Mouse (Mus musculus): Measurements from ENCODE around the gene Fbxo44. TPM values are rescaled to one million over a fixed set of nuclear protein-coding genes. Genes with fewer than 3 reads are reported as not detected.
"Not testable (repeated sequence)": the region's sequence is repeated elsewhere in the genome, so short reads cannot be mapped to it uniquely, and the experiment has no call there.

Gene Fbxo44
- polyA plus RNA-seq, 1 experiment from 2014 or later, result 9.3 TPM

- no peak overlapping the region for H3K4me3 ChIP-seq (ENCODE audit: low read depth, low read length)
- no peak overlapping the region for H3K27ac ChIP-seq (ENCODE audit: low read depth, low read length)
- no peak for TF ChIP-seq CTCF (IDR thresholded peaks at IDR 0.05; ENCODE audit: low read depth)
- no peaks in the 10 kb centered on the region for H3K9me3 ChIP-seq (ENCODE audit: control insufficient read depth)
- H3K4me2 ChIP-seq (replicated peaks; ENCODE audit: low read depth), result no peak overlapping the region
- no peaks in the 10 kb centered on the region for H3K36me3 ChIP-seq (ENCODE audit: control insufficient read depth, insufficient read depth)
- no peak overlapping the region for H3K9ac ChIP-seq (ENCODE audit: low read depth, low read length)
- H3K4me1 ChIP-seq (replicated peaks; ENCODE audit: control insufficient read depth, insufficient read depth, low read length), result no peaks in the 10 kb centered on the region
- H3K27me3 ChIP-seq (replicated peaks; ENCODE audit: control insufficient read depth, insufficient read depth, low read length), result peaks cover 46% of the 10 kb centered on the region
- 45% methylated on average over 1 of the region's 1 CpGs for WGBS
- no peak for ATAC-seq
Observed at GRCm38 (mm10) chr4:148128241-148128640, 32.0 kb downstream of the Fbxo44 start.

GRCm38 (mm10) chr4:148122694-148123066 is 37.6 kb downstream of the Fbxo44 start:
- no peaks in the 10 kb centered on the region for H3K4me1 ChIP-seq (replicated peaks; ENCODE audit: control insufficient read depth, insufficient read depth, low read length)
- ATAC-seq, result no peak
- H3K9me3 ChIP-seq (ENCODE audit: control insufficient read depth), result no peaks in the 10 kb centered on the region
- no peak overlapping the region for H3K4me3 ChIP-seq (ENCODE audit: low read depth, low read length)
- H3K4me2 ChIP-seq (replicated peaks; ENCODE audit: low read depth), result no peak overlapping the region
- WGBS, result 47% methylated on average over 3 of the region's 3 CpGs
- no peaks in the 10 kb centered on the region for H3K27me3 ChIP-seq (replicated peaks; ENCODE audit: control insufficient read depth, insufficient read depth, low read length)
- H3K36me3 ChIP-seq (ENCODE audit: control insufficient read depth, insufficient read depth), result no peaks in the 10 kb centered on the region
- H3K9ac ChIP-seq (ENCODE audit: low read depth, low read length), result no peak overlapping the region
- no peak for TF ChIP-seq CTCF (IDR thresholded peaks at IDR 0.05; ENCODE audit: low read depth)
- no peak overlapping the region for H3K27ac ChIP-seq (ENCODE audit: low read depth, low read length)

DNA sequence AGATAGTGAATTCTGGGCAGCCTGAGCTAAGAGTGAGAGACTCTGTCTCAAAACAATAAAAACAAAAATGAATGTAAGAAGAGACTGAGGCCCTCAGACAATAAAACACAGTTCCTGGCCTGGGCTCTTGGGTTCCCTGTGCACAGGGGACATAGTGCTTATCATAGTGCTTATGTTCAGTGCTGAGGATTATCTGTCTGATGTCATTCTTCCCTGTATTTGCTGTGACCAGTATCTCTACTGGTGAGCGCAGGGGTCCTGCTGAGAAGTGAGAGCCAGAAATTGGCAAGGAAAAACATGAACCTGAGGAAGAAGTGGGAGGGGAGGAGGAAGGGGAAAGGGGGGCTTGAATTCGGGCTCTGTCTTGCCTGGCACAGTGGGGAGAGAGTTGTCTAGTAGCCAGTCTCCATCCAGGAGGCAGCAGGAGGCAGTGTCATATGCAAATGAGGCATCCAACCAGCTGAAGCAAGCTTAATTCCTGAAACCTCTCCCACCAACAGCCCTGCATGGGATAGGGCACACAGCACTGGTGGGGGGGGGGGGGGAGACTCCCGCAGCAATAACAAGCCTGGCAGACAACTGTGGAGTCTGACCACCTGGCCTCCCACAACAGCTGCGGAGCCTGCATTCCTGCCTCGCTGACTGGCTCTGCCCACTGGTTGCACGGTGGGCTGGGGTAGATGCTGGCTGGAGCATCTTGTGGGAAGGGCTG is 38.1 kb downstream of the Fbxo44 start:
- ATAC-seq, result no peak
- no peaks in the 10 kb centered on the region for H3K36me3 ChIP-seq (ENCODE audit: control insufficient read depth, insufficient read depth)
- 26% methylated on average over 5 of the region's 6 CpGs for WGBS
- no peak for TF ChIP-seq CTCF (IDR thresholded peaks at IDR 0.05; ENCODE audit: low read depth)
- no peak overlapping the region for H3K4me3 ChIP-seq (ENCODE audit: low read depth, low read length)
- H3K4me1 ChIP-seq (replicated peaks; ENCODE audit: control insufficient read depth, insufficient read depth, low read length), result no peaks in the 10 kb centered on the region
- H3K9me3 ChIP-seq (ENCODE audit: control insufficient read depth), result no peaks in the 10 kb centered on the region
- H3K27ac ChIP-seq (ENCODE audit: low read depth, low read length), result no peak overlapping the region
- H3K9ac ChIP-seq (ENCODE audit: low read depth, low read length), result no peak overlapping the region
- H3K4me2 ChIP-seq (replicated peaks; ENCODE audit: low read depth), result no peak overlapping the region
- no peaks in the 10 kb centered on the region for H3K27me3 ChIP-seq (replicated peaks; ENCODE audit: control insufficient read depth, insufficient read depth, low read length)

DNA sequence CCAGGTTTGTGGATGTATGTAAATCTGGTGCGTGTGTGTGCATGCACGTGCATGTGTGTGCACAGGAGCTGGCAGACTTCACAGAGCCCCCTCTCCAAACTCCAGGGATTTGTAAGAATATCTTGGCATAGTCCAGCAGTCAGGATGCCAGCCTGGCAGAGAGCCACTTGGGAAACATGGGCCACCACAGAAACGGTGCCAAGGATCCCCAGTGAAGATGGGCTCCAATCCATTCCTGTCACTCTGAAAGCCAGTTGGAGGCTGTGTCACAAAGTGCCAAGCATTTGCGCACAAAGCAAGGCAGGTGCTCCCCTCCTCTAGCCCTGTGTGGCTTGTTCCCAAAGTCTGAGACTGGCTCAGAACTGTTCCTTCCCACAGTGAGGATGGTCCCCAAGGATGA is 38.9 kb downstream of the Fbxo44 start:
- Histone ChIP-seq H3K4me3 (ENCODE audit: low read depth, low read length) (no peak overlapping the region), H3K27ac (ENCODE audit: low read depth, low read length) (no peak overlapping the region), H3K4me1 (replicated peaks; ENCODE audit: control insufficient read depth, insufficient read depth, low read length) (no peaks in the 10 kb centered on the region), H3K4me2 (replicated peaks; ENCODE audit: low read depth) (no peak overlapping the region), H3K9ac (ENCODE audit: low read depth, low read length) (no peak overlapping the region), H3K9me3 (ENCODE audit: control insufficient read depth) (no peaks in the 10 kb centered on the region), H3K36me3 (ENCODE audit: control insufficient read depth, insufficient read depth) (no peaks in the 10 kb centered on the region), H3K27me3 (replicated peaks; ENCODE audit: control insufficient read depth, insufficient read depth, low read length) (no peaks in the 10 kb centered on the region)
- ATAC-seq, result no peak
- no peak for TF ChIP-seq CTCF (IDR thresholded peaks at IDR 0.05; ENCODE audit: low read depth)
- 78% methylated on average over 4 of the region's 4 CpGs for WGBS

DNA sequence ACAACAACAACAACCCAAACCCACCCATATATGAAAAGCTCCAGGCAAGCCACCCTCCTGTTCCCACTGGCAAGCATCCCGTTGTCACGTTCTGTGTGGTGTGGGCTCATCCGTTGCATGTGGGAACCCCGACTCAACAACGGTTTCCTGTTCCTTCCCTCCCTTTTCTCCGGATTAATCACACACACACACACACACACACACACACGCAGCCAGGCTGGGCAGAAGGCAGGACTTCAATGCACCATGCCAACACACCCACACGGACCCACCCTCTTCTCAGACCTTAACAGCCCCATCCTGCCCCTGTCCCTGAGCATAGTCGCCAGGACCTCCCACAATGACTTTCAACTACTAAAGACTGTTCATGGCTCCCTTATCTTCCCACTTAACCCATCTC is 39.7 kb downstream of the Fbxo44 start:
- no peaks in the 10 kb centered on the region for H3K27me3 ChIP-seq (replicated peaks; ENCODE audit: control insufficient read depth, insufficient read depth, low read length)
- H3K27ac ChIP-seq (ENCODE audit: low read depth, low read length), result no peak overlapping the region
- no peaks in the 10 kb centered on the region for H3K4me1 ChIP-seq (replicated peaks; ENCODE audit: control insufficient read depth, insufficient read depth, low read length)
- no peak for ATAC-seq
- no peak overlapping the region for H3K9ac ChIP-seq (ENCODE audit: low read depth, low read length)
- WGBS, result 77% methylated on average over 9 of the region's 9 CpGs
- no peaks in the 10 kb centered on the region for H3K9me3 ChIP-seq (ENCODE audit: control insufficient read depth)
- no peaks in the 10 kb centered on the region for H3K36me3 ChIP-seq (ENCODE audit: control insufficient read depth, insufficient read depth)
- no peak overlapping the region for H3K4me3 ChIP-seq (ENCODE audit: low read depth, low read length)
- TF ChIP-seq CTCF (IDR thresholded peaks at IDR 0.05; ENCODE audit: low read depth), result no peak
- no peak overlapping the region for H3K4me2 ChIP-seq (replicated peaks; ENCODE audit: low read depth)

GRCm38 (mm10) chr4:148119578-148119977 is 40.7 kb downstream of the Fbxo44 start:
- H3K9ac ChIP-seq (ENCODE audit: low read depth, low read length); H3K4me3 ChIP-seq (ENCODE audit: low read depth, low read length); ATAC-seq; H3K27ac ChIP-seq (ENCODE audit: low read depth, low read length); H3K27me3 ChIP-seq (replicated peaks; ENCODE audit: control insufficient read depth, insufficient read depth, low read length); H3K36me3 ChIP-seq (ENCODE audit: control insufficient read depth, insufficient read depth); H3K4me2 ChIP-seq (replicated peaks; ENCODE audit: low read depth); H3K9me3 ChIP-seq (ENCODE audit: control insufficient read depth); H3K4me1 ChIP-seq (replicated peaks; ENCODE audit: control insufficient read depth, insufficient read depth, low read length): not testable (repeated sequence)
- 73% methylated on average over 9 of the region's 9 CpGs for WGBS
- 0 out of 2 replicates have a peak, but pooled peaks have one; percentile 16 for TF ChIP-seq CTCF (IDR thresholded peaks at IDR 0.05; ENCODE audit: low read depth)
